Mouse (Mus musculus) ES-Bruce4 (cell line): Measurements from ENCODE around the gene Unc119.

Source experiments
- CTCF ChIP-seq: IDR thresholded peaks from one replicate; pipeline ENCODE4 v1.8.1; 2011; ENCODE audit warnings: low read depth, low read length
- EP300 ChIP-seq: IDR thresholded peaks from 2 replicates; pipeline ENCODE4 v1.6.1; 2011; ENCODE audit warnings: low read depth, low read length; ENCODE audit not compliant: insufficient read depth
- POLR2A ChIP-seq: IDR thresholded peaks from one replicate; pipeline ENCODE4 v1.8.1; 2011; ENCODE audit warnings: low read length; ENCODE audit not compliant: insufficient read depth

- TF ChIP-seq POLR2A (no peak), CTCF (peak; percentile 73), EP300 (no peak)
These were observed 3.9 kb downstream of the Unc119 start for GRCm38 (mm10) chr11:78347070-78347754.
